Mouse (Mus musculus) stomach, embryonic 14.5 days (tissue): ENCODE results near the gene Nub1. TPM values are rescaled to one million over a fixed set of nuclear protein-coding genes. Genes with fewer than 3 reads are reported as not detected.

Source experiments
- ATAC-seq: fragments of 200-750 bp; cut with Nextera tagmentation; 2 replicates; pipeline ENCODE4 v1.8.0; 2017; ENCODE audit warnings: low read depth, moderate TSS enrichment; ENCODE audit not compliant: insufficient number of reproducible peaks, insufficient read depth, low FRiP score
- H3K27ac ChIP-seq: fragments of 300-500 bp; sonication (generic); 2 replicates; pipeline ENCODE4 v1.5.1; 2014; ENCODE audit warnings: mild to moderate bottlenecking, low read length, moderate library complexity, mixed read lengths
- H3K27me3 ChIP-seq: fragments of 300-500 bp; sonication (generic); 2 replicates; pipeline ENCODE4 v1.6.1; 2014; ENCODE audit warnings: low read length, control low read depth, mixed read lengths; ENCODE audit not compliant: control insufficient read depth, insufficient read depth
- H3K36me3 ChIP-seq: fragments of 300-500 bp; sonication (generic); 2 replicates; pipeline ENCODE4 v1.6.1; 2014; ENCODE audit warnings: mild to moderate bottlenecking, control low read depth, low read length, moderate library complexity, mixed read lengths; ENCODE audit not compliant: control insufficient read depth, insufficient read depth
- H3K4me1 ChIP-seq: fragments of 300-500 bp; sonication (generic); 2 replicates; pipeline ENCODE4 v1.6.1; 2014; ENCODE audit warnings: low read length, control low read depth, mixed read lengths; ENCODE audit not compliant: control insufficient read depth, insufficient read depth
- H3K4me2 ChIP-seq: fragments of 300-500 bp; sonication (generic); replicated peaks from 2 replicates; pipeline ENCODE4 v1.6.1; 2014; ENCODE audit warnings: low read depth, low read length, control low read depth
- H3K4me3 ChIP-seq: fragments of 300-500 bp; sonication (generic); 2 replicates; pipeline ENCODE4 v1.5.1; 2014; ENCODE audit warnings: low read depth, low read length, control low read depth
- H3K9ac ChIP-seq: fragments of 300-500 bp; sonication (generic); replicated peaks from 2 replicates; pipeline ENCODE4 v1.6.1; 2014; ENCODE audit warnings: low read depth, mild to moderate bottlenecking, control low read depth, low read length, moderate library complexity, mixed read lengths
- H3K9me3 ChIP-seq: fragments of 300-500 bp; sonication (generic); 2 replicates; pipeline ENCODE4 v1.6.1; 2016; ENCODE audit warnings: low read depth, low read length, control low read depth; ENCODE audit not compliant: control insufficient read depth
- WGBS: fragments of 180-500 bp; shearing (Covaris S2); extraction: QIAGEN DNeasy Blood & Tissue Kit; methylation state at CpG from one replicate; pipeline ENCODE4 v1.1.7; 2014; 5-methylcytosine and 5-hydroxymethylcytosine counted together
- polyA plus RNA-seq: library from polyadenylated mRNA; unstranded; fragments of >200 nt; fragmentation: Nextera tagmentation; extraction: Ambion mirVana; gene quantifications from 2 replicates; pipeline ENCODE4 v1.2.1, GENCODE M21; 2014

The Nub1 gene
- polyA plus RNA-seq, 1 experiment from 2014 or later = 33.5 TPM

DNA sequence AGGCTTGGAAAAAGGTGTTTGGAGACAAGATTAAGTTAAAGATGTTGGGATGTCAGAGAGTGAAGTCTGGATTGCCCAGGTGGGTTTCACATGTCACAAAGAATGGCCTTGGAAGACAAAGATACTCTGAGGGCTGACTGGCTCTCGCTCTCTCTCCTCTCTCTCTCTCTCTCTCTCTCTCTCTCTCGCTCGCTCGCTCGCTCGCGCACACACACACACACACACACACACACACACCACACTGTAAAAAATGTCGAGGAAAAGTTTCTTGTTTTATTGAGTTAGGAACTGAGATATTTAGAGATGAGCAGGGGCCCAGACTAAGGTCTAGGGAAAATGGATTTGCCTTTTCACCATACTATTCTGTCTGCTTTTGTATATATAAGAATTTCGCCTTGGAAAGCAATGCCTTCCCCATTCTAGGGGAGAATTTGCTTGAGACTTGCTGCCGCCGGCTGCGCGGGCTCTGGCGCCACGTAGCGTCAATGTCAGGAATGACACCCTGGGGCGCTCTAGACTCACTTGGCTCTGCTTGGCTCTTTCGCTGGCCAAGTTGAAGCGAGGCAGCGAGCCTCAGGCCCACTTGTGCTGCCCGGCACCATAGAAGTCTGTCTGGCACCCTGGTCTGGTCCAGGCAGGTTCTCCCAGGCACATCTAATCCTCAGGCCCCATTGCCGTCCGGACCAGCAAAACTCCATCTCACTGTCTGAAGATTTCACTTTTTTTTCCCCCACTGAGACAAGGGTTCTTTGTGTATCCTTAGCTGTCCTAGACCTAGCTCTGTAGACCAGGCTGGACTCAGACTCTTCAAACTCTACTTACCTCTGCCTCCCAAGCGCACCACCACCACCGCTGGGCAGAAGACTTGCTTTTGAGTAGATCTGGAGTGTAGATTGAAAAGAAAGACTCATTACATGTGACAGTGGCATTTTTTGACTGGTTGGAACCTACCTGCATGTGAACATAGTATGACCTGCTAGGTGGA lies 33.3 kb upstream of the Nub1 start:
- Histone ChIP-seq H3K9ac (no peak overlapping the region), H3K4me2 (no peak overlapping the region), H3K27me3 (no peaks in the 10 kb centered on the region), H3K4me1 (no peaks in the 10 kb centered on the region), H3K4me3 (no peak overlapping the region), H3K36me3 (no peaks in the 10 kb centered on the region), H3K27ac (no peak overlapping the region), H3K9me3 (no peaks in the 10 kb centered on the region)
- WGBS = 25% methylated on average over 25 of the region's 25 CpGs
- ATAC-seq = peak; percentile 57

DNA sequence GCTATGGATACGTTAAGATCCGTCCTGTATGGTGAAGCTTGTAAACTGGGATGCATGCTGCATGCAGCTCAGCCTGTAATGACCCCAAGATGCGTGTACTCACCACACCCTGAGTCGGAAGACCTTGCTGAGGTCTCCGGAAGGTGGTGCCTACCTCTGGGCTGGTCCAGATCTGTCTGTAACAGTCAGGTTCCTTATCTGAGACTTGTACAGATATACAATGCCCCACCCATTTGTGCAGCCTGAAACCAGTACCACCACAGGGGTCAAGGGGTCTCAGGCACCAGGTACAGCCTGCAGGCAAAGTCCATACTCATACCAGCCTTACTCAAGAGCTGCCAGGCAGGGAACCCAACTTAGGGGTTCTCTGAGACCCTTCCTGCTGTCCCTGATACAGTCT lies 32.6 kb upstream of the Nub1 start:
- ATAC-seq = 0 out of 2 replicates have a peak, but pooled peaks have one; percentile 3
- no peak overlapping the region for H3K4me3 ChIP-seq
- no peaks in the 10 kb centered on the region for H3K9me3 ChIP-seq
- no peaks in the 10 kb centered on the region for H3K36me3 ChIP-seq
- no peaks in the 10 kb centered on the region for H3K4me1 ChIP-seq
- no peak overlapping the region for H3K4me2 ChIP-seq
- WGBS = 88% methylated on average over 5 of the region's 5 CpGs
- H3K27ac ChIP-seq = no peak overlapping the region
- H3K9ac ChIP-seq = no peak overlapping the region
- no peaks in the 10 kb centered on the region for H3K27me3 ChIP-seq

DNA sequence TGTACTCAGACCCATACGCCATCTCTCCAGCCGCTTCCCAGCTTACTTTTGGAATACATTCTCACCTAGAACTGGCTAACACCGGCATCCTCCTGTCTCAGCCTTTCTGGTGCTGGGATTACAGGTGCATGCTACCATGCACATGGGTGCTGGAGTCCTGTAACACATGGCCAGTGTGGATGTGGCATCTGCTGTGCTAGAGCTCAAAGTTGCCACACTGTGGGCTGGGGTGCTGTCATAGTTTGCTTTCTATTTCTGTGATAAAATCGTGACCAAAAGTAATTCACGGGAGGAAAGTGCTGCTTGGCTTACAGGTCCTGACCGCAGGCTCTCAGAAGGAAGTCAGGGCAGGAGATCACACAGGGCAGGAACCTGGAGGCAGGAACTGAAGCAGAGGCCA lies 30.8 kb upstream of the Nub1 start:
- H3K27ac ChIP-seq = no peak overlapping the region
- WGBS = 73% methylated on average over 6 of the region's 6 CpGs
- H3K4me2 ChIP-seq = no peak overlapping the region

DNA sequence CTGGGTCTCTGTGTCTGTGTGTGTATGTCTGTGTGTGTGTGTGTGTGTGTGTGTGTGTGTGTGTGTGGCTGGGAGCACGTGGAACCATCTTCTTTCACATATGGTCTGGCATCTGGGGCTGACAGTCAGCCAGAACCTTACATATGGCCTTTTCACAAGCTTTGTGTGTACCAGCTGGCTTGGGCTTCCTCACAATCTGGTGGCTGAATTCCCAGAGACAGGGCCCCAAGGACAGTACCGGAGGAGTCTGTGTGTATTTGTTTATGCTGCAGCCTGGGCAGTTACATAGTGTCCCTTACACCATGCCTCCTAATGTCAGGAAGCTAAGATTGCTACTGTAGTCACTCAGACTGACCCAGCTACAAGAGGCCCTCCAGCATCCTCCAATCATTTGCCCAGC lies 28.2 kb upstream of the Nub1 start:
- Histone ChIP-seq H3K36me3 (no peaks in the 10 kb centered on the region), H3K27ac (no peak overlapping the region), H3K27me3 (no peaks in the 10 kb centered on the region), H3K4me2 (no peak overlapping the region), H3K9me3 (no peaks in the 10 kb centered on the region), H3K4me3 (no peak overlapping the region), H3K4me1 (no peaks in the 10 kb centered on the region), H3K9ac (no peak overlapping the region)
- WGBS = 49% methylated on average over 2 of the region's 2 CpGs
- ATAC-seq = no peak

More for the DNA sequence above, 30.8 kb upstream of the Nub1 start:
- Histone ChIP-seq H3K4me3 (no peak overlapping the region), H3K4me1 (no peaks in the 10 kb centered on the region), H3K9ac (no peak overlapping the region), H3K36me3 (no peaks in the 10 kb centered on the region), H3K9me3 (no peaks in the 10 kb centered on the region), H3K27me3 (no peaks in the 10 kb centered on the region)
- no peak for ATAC-seq

DNA sequence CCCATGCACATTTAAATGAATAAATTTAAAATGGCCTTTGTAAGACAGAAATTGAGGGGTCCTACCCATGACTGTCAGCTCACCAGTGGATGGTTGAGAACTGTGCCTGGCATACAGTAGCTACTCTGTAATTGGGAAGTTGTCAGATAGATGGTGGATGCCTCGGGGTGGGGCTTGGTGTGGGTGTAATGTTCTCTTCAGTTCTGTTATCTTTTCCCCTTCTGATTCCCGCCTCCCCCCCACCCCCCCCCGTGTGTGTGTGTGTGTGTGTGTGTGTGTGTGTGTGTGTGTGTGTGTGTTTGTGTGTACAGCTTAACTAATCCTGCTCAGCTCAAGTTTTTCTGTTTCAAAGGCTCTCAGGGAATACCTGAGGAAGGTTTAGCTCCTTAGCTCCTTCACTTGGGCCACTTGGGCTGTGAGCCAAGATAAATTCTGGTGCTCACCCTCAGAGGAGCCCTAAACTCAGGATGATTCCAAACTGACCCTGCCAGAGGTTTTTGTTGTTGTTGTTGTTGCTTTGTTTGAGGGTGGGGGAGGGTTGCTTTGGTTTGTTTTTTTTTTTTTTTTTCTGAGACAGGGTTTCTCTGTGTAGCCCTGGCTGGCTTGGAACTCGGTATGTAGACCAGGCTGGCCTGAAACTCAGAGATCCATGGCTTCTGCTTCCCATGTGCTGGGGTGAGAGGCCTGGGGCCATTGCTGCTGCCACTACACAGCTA lies 25.5 kb upstream of the Nub1 start:
- H3K4me1 ChIP-seq = no peaks in the 10 kb centered on the region
- no peaks in the 10 kb centered on the region for H3K36me3 ChIP-seq
- no peak overlapping the region for H3K27ac ChIP-seq
- no peak overlapping the region for H3K4me3 ChIP-seq
- 72% methylated on average over 4 of the region's 4 CpGs for WGBS
- no peaks in the 10 kb centered on the region for H3K9me3 ChIP-seq
- H3K27me3 ChIP-seq = no peaks in the 10 kb centered on the region
- H3K9ac ChIP-seq = no peak overlapping the region
- no peak for ATAC-seq
- H3K4me2 ChIP-seq = no peak overlapping the region

DNA sequence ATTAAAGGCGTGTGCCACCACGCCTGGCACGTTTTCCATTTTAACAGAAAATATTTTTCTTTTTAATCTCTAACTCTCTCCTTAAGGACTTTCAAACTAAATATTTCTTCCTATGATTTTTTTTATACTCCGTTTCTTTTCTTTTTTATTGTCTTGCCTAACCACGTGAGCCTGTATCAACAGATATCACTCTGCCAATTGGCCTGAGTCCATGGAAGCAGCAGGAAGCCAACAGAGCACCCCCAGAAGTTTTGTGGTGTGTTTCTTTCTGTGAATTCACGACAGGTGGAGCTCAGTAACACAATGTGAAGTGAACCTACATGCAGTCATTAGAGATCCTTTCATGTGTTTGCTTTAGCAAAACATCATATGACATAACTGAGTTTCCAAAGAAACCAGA lies 23.9 kb upstream of the Nub1 start:
- WGBS = 78% methylated on average over 6 of the region's 6 CpGs
- ATAC-seq = no peak
- H3K27ac ChIP-seq = no peak overlapping the region
- H3K4me2 ChIP-seq = no peak overlapping the region
- H3K9me3 ChIP-seq = no peaks in the 10 kb centered on the region
- H3K4me1 ChIP-seq = no peaks in the 10 kb centered on the region
- H3K27me3 ChIP-seq = no peaks in the 10 kb centered on the region
- H3K4me3 ChIP-seq = no peak overlapping the region
- H3K36me3 ChIP-seq = no peaks in the 10 kb centered on the region
- H3K9ac ChIP-seq = no peak overlapping the region

DNA sequence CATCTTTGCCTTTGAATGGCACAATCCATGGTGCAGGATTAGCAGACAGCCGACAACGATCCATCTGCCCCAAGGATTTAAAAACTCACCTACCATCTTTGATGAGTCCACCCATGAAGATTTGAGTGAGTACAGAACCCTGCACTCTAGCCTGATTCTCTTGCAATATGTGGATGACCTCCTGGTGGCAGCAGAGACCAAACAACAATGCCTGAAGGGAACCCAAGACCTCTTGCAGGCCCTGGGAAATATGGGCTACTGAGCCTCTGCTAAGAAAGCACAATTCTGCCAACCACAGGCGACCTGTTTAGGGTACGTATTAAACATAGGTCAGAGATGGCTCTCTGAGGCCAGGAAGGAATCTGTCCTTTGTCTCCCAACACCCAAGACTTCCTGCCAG lies 11.1 kb upstream of the Nub1 start:
- Histone ChIP-seq H3K4me1 (no peaks in the 10 kb centered on the region), H3K27ac (no peak overlapping the region), H3K36me3 (no peaks in the 10 kb centered on the region), H3K4me2 (no peak overlapping the region), H3K4me3 (no peak overlapping the region), H3K9ac (no peak overlapping the region), H3K27me3 (no peaks in the 10 kb centered on the region), H3K9me3 (no peaks in the 10 kb centered on the region)
- 31% methylated on average over 4 of the region's 4 CpGs for WGBS
- no peak; the same call in 1 of the 2 replicates for ATAC-seq

DNA sequence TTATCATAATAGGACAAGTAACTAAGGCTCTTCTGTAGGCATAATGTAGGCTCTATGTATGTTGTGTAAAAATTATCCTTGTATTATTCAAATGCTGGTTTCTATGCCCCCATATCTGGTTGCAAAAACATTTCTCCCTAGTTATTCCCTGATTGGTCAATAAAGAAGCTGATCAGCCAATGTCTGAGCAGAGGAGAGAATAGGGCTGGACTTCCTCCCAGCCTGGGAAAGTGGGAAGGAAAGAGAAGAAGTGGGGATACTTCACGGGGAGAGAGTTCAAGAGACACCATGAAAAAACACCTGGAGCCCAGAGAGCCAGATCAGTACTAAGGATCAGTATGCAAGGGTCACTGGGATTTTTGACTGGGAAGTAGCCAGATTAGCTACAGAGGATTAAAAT lies 3.9 kb upstream of the Nub1 start:
- peaks cover under 1% of the 10 kb centered on the region; the same call in 1 of the 2 replicates for H3K4me1 ChIP-seq
- no peaks in the 10 kb centered on the region for H3K36me3 ChIP-seq
- no peaks in the 10 kb centered on the region for H3K9me3 ChIP-seq
- H3K9ac ChIP-seq = no peak overlapping the region
- WGBS = 43% methylated on average over 1 of the region's 1 CpGs
- no peak overlapping the region for H3K4me3 ChIP-seq
- no peak overlapping the region for H3K27ac ChIP-seq
- no peaks in the 10 kb centered on the region for H3K27me3 ChIP-seq
- H3K4me2 ChIP-seq = no peak overlapping the region
- no peak for ATAC-seq
